Mouse (Mus musculus): ENCODE measurements around the gene Scube3.

GRCm38 (mm10) chr17:28161310-28161881 is 19.5 kb downstream of the Scube3 start:
- TF ChIP-seq POLR2A (IDR thresholded peaks at IDR 0.05; ENCODE audit: low read depth, low read length) (no peak), CTCF (IDR thresholded peaks at IDR 0.05; ENCODE audit: borderline replicate concordance, insufficient read depth, low read length) (no peak)
